Mouse (Mus musculus): ENCODE results near the gene Gm3880. TPM values are rescaled to one million over a fixed set of nuclear protein-coding genes. Genes with fewer than 3 reads are reported as not detected.

The Gm3880 gene
- polyA plus RNA-seq, 1 experiment from 2014 or later = not detected

DNA sequence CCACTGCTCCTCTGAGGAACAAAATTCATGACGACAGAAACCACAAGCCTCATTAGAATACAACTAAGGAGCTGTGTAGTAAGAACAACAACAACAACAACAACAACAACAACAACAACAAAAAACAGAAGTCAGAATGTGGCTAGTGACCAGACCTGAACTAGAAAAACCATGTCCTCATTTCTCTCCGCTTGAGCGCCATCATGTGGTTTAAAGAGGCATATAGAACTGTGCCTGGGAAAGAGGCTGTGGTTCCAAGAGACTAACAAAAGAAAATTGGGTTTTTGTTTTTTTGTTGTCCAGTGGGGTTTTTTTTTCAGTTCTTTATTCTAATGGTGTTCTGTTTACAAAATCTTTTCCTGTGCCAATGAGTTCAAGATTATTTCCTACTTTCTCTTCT, 26.1 kb downstream of the Gm3880 start:
- no peaks in the 10 kb centered on the region for H3K36me3 ChIP-seq (ENCODE audit: insufficient read depth, low read length)
- no peak overlapping the region for H3K4me3 ChIP-seq (replicated peaks; ENCODE audit: low read depth, low read length)
- no peaks in the 10 kb centered on the region for H3K9me3 ChIP-seq (replicated peaks; ENCODE audit: low read length)
- H3K9ac ChIP-seq (ENCODE audit: low read depth, low read length) = no peak overlapping the region
- H3K4me1 ChIP-seq (replicated peaks; ENCODE audit: insufficient read depth, low read length) = no peaks in the 10 kb centered on the region
- TF ChIP-seq CTCF (IDR thresholded peaks at IDR 0.05; ENCODE audit: low read depth) = peak; percentile 63
- H3K27me3 ChIP-seq (ENCODE audit: insufficient read depth, low read length) = no peaks in the 10 kb centered on the region
- ATAC-seq (replicated peaks; ENCODE audit: low FRiP score, low read depth) = no peak
- no peak overlapping the region for H3K4me2 ChIP-seq (ENCODE audit: low read length)
- 22% methylated on average over 3 of the region's 3 CpGs for WGBS
- peak; percentile 7 for DNase-seq (ENCODE audit: low spot score)
- no peak overlapping the region for H3K27ac ChIP-seq

- WGBS = 90% methylated on average over 1 of the region's 1 CpGs
- H3K27ac ChIP-seq = no peak overlapping the region
- H3K4me1 ChIP-seq (replicated peaks; ENCODE audit: insufficient read depth, low read length) = no peaks in the 10 kb centered on the region
- ATAC-seq (replicated peaks; ENCODE audit: low FRiP score, low read depth) (no peak), DNase-seq (ENCODE audit: low spot score) (no peak)
- no peak for TF ChIP-seq CTCF (IDR thresholded peaks at IDR 0.05; ENCODE audit: low read depth)
- no peak overlapping the region for H3K9ac ChIP-seq (ENCODE audit: low read depth, low read length)
- H3K36me3 ChIP-seq (ENCODE audit: insufficient read depth, low read length) = no peaks in the 10 kb centered on the region
- H3K4me2 ChIP-seq (ENCODE audit: low read length) = no peak overlapping the region
- H3K4me3 ChIP-seq (replicated peaks; ENCODE audit: low read depth, low read length) = no peak overlapping the region
- no peaks in the 10 kb centered on the region for H3K27me3 ChIP-seq (ENCODE audit: insufficient read depth, low read length)
- H3K9me3 ChIP-seq (replicated peaks; ENCODE audit: low read length) = no peaks in the 10 kb centered on the region
Observed at GRCm38 (mm10) chrX:102645691-102646090, 41.1 kb downstream of the Gm3880 start.

- Histone ChIP-seq H3K9me3 (replicated peaks; ENCODE audit: low read length) (no peaks in the 10 kb centered on the region), H3K4me2 (ENCODE audit: low read length) (peak overlapping the region; percentile 56), H3K4me3 (replicated peaks; ENCODE audit: low read depth, low read length) (peak overlapping the region; percentile 52; the same call in 1 of the 2 replicates), H3K4me1 (replicated peaks; ENCODE audit: insufficient read depth, low read length) (no peaks in the 10 kb centered on the region), H3K27me3 (ENCODE audit: insufficient read depth, low read length) (no peaks in the 10 kb centered on the region), H3K9ac (ENCODE audit: low read depth, low read length) (no peak overlapping the region), H3K36me3 (ENCODE audit: insufficient read depth, low read length) (no peaks in the 10 kb centered on the region), H3K27ac (no peak overlapping the region)
- no peak for DNase-seq (ENCODE audit: low spot score)
- no peak for ATAC-seq (replicated peaks; ENCODE audit: low FRiP score, low read depth)
- TF ChIP-seq CTCF (IDR thresholded peaks at IDR 0.05; ENCODE audit: low read depth) = no peak
- 56% methylated on average over 6 of the region's 6 CpGs for WGBS
Observed at GRCm38 (mm10) chrX:102645146-102645545, 41.6 kb downstream of the Gm3880 start.

DNA sequence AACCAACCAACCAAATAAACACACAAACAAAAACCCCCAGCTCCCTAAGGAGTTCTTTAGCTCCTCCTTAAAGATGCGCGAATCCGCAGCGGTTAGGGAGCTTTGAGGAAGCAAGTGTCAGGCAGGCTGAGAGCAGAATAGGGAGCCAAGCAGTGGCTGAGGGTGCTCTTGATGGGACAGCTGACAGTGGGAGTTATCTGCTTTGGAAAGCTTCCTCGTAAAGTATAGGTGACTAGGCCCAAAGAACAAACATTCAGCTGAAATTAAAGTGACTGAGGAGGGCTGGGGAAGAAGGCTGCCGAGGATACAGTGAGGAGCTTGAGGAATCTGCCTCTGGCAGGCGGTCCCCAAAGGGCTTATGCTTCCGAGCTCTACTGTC, 42.2 kb downstream of the Gm3880 start:
- peak; percentile 17 for DNase-seq (ENCODE audit: low spot score)
- no peaks in the 10 kb centered on the region for H3K27me3 ChIP-seq (ENCODE audit: insufficient read depth, low read length)
- H3K4me1 ChIP-seq (replicated peaks; ENCODE audit: insufficient read depth, low read length) = no peaks in the 10 kb centered on the region
- peak overlapping the region; percentile 56 for H3K4me2 ChIP-seq (ENCODE audit: low read length)
- H3K9me3 ChIP-seq (replicated peaks; ENCODE audit: low read length) = no peaks in the 10 kb centered on the region
- H3K27ac ChIP-seq = no peak overlapping the region; the same call in 1 of the 2 replicates
- 26% methylated on average over 8 of the region's 8 CpGs for WGBS
- peak overlapping the region; percentile 58 for H3K9ac ChIP-seq (ENCODE audit: low read depth, low read length)
- no peak for TF ChIP-seq CTCF (IDR thresholded peaks at IDR 0.05; ENCODE audit: low read depth)
- H3K36me3 ChIP-seq (ENCODE audit: insufficient read depth, low read length) = no peaks in the 10 kb centered on the region
- peak overlapping the region; percentile 52 for H3K4me3 ChIP-seq (replicated peaks; ENCODE audit: low read depth, low read length)
- peak; percentile 54; the same call in 1 of the 2 replicates for ATAC-seq (replicated peaks; ENCODE audit: low FRiP score, low read depth)

DNA sequence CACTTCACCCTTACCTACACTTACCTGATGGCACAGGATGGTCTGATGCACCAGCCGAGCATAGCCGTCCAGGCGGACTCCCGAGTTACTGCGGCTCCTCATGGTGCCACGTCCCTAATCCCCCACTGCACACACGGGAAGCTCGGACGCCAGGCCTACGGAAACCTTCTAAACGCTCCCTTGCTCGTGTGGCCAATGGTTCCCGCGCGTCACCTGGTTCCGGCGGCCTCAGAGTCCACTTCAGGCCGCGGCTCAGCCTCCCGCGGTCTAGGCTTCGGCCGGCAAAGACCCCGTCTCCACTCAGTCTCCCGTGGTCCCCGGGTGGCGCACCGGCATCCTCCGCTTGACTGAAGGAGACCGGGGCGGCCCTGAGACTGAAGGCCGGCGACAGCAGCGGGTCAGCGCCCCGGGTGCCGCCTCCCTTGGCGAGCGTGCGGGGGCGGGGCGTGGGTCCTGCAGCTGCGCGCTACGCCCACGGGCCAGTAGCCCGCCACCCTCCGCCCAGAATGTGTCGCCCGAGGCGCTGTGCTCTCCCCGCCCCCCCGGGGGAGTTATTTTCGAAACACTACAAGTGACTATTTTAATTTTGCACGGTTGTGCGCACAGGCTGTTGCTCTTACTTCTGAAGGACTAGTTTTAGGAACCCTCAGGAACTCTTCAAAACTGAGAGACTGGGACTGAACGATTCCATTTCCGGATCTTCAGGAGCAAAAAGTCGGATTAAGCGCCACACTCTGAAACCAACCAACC, 42.8 kb downstream of the Gm3880 start, which contains the start of gene Phka1:
Gene Phka1 (minus strand): TSS at position 424 of the 750 bp plus-strand sequence.
- Histone ChIP-seq H3K4me1 (replicated peaks; ENCODE audit: insufficient read depth, low read length) (no peaks in the 10 kb centered on the region), H3K4me3 (replicated peaks; ENCODE audit: low read depth, low read length) (peak within 1 kb of the TSS; percentile 52), H3K4me2 (ENCODE audit: low read length) (peak within 1 kb of the TSS; percentile 56), H3K27me3 (ENCODE audit: insufficient read depth, low read length) (no peaks in the 10 kb centered on the region), H3K36me3 (ENCODE audit: insufficient read depth, low read length) (no peaks in the 10 kb centered on the region), H3K9me3 (replicated peaks; ENCODE audit: low read length) (no peaks in the 10 kb centered on the region), H3K27ac (peak within 1 kb of the TSS; percentile 25; the same call in 1 of the 2 replicates), H3K9ac (ENCODE audit: low read depth, low read length) (peak within 1 kb of the TSS; percentile 58)
- DNase-seq (ENCODE audit: low spot score) (peak; percentile 61), ATAC-seq (replicated peaks; ENCODE audit: low FRiP score, low read depth) (peak; percentile 91)
- 26% methylated on average over 60 of the region's 60 CpGs for WGBS
- 0 out of 2 replicates have a peak, but pooled peaks have one; percentile 22 for TF ChIP-seq CTCF (IDR thresholded peaks at IDR 0.05; ENCODE audit: low read depth)

Other genes starting within 250 kb of the Gm3880 start
- 9.9 and 11.5 TPM in 2 replicates for gene Hdac8, start 181.6 kb downstream of the Gm3880 start, polyA plus RNA-seq (2015; fragmentation: Nextera tagmentation; extraction: Ambion mirVana)
- 3.8 and 4.0 TPM in 2 replicates for gene Phka1, start 42.7 kb downstream of the Gm3880 start, polyA plus RNA-seq (2015; fragmentation: Nextera tagmentation; extraction: Ambion mirVana)
- gene Gm9112, start 20.7 kb upstream of the Gm3880 start, polyA plus RNA-seq (2015; fragmentation: Nextera tagmentation; extraction: Ambion mirVana) = not detected in 2 replicates
- gene Dmrtc1b, start 20.9 kb upstream of the Gm3880 start, polyA plus RNA-seq (2015; fragmentation: Nextera tagmentation; extraction: Ambion mirVana) = not detected in 2 replicates
- not detected in 2 replicates for gene Dmrtc1c1, start 116.0 kb upstream of the Gm3880 start, polyA plus RNA-seq (2015; fragmentation: Nextera tagmentation; extraction: Ambion mirVana)
- gene Dmrtc1c2, start 167.6 kb upstream of the Gm3880 start, polyA plus RNA-seq (2015; fragmentation: Nextera tagmentation; extraction: Ambion mirVana) = not detected in 2 replicates
- not detected in 2 replicates for gene 1700031F05Rik, start 181.0 kb upstream of the Gm3880 start, polyA plus RNA-seq (2015; fragmentation: Nextera tagmentation; extraction: Ambion mirVana)
- gene Dmrtc1a, start 221.7 kb upstream of the Gm3880 start, polyA plus RNA-seq (2015; fragmentation: Nextera tagmentation; extraction: Ambion mirVana) = 2.8 and 3.3 TPM in 2 replicates
- not detected in 2 replicates for gene 1700011M02Rik, start 221.9 kb upstream of the Gm3880 start, polyA plus RNA-seq (2015; fragmentation: Nextera tagmentation; extraction: Ambion mirVana)
- gene 1700018G05Rik, start 241.4 kb upstream of the Gm3880 start, polyA plus RNA-seq (2015; fragmentation: Nextera tagmentation; extraction: Ambion mirVana) = not detected in 2 replicates